Mouse (Mus musculus) myocyte (in vitro differentiated cells): ENCODE data around the gene Tmppe.

Experiments
- MAX ChIP-seq: IDR thresholded peaks from one replicate; pipeline ENCODE4 v1.6.1; 2011; ENCODE audit warnings: low read depth, mild to moderate bottlenecking, control low read depth
- MYOD1 ChIP-seq, 3 experiments: IDR thresholded peaks; one replicate each; pipeline ENCODE4 v1.6.1; 2011; ENCODE audit warnings: control low read depth in 2 of 3, low read depth in 2 of 3, mild to moderate bottlenecking in 2 of 3, moderate library complexity in 1 of 3; ENCODE audit not compliant: insufficient read length in 2 of 3, control insufficient read depth in 1 of 3
- POLR2A ChIP-seq: IDR thresholded peaks from one replicate; pipeline ENCODE4 v1.6.1; 2011; ENCODE audit warnings: low read depth, mild to moderate bottlenecking, control low read depth, moderate library complexity; ENCODE audit not compliant: insufficient read length
- SRF ChIP-seq: IDR thresholded peaks from one replicate; pipeline ENCODE4 v1.6.1; 2011; ENCODE audit warnings: low read depth; ENCODE audit not compliant: control insufficient read depth, insufficient read length
- TCF12 ChIP-seq: IDR thresholded peaks from one replicate; pipeline ENCODE4 v1.6.1; 2011; ENCODE audit warnings: mild to moderate bottlenecking, control low read depth; ENCODE audit not compliant: poor library complexity, insufficient read depth, severe bottlenecking
- USF1 ChIP-seq: IDR thresholded peaks from one replicate; pipeline ENCODE4 v1.6.1; 2011; ENCODE audit warnings: low read depth, mild to moderate bottlenecking, control low read depth, moderate library complexity

- TF ChIP-seq USF1 (no peak), POLR2A (no peak), MAX (no peak), TCF12 (no peak), SRF (no peak), MYOD1 (IDR thresholded peaks at IDR 0.05; ENCODE audit: control insufficient read depth in 1 of 3, insufficient read length in 2 of 3, low read depth in 2 of 3) (no peak)
These were observed 13.8 kb upstream of the Tmppe start for GRCm38 (mm10) chr9:114387086-114387485.
